Mouse (Mus musculus) G1E (cell line): ENCODE data around the gene Cdh1.

ENCODE experiments used
- CTCF ChIP-seq: IDR thresholded peaks from 2 replicates; pipeline ENCODE4 v1.5.1; 2012; ENCODE audit warnings: low read depth, low read length, inconsistent platforms, mixed read lengths
- GATA1 ChIP-seq: IDR thresholded peaks from 2 replicates; pipeline ENCODE4 v1.6.1; 2012; ENCODE audit warnings: borderline replicate concordance, low read length, inconsistent platforms, mixed read lengths
- POLR2AphosphoS5 ChIP-seq: IDR thresholded peaks from 2 replicates; pipeline ENCODE4 v1.6.1; 2012; ENCODE audit warnings: low read depth, low read length, inconsistent platforms; ENCODE audit not compliant: insufficient replicate concordance
- TAL1 ChIP-seq: conservative IDR thresholded peaks from 2 replicates; pipeline ENCODE4 v1.6.1; 2012; ENCODE audit warnings: low read depth, low read length, inconsistent platforms, mixed read lengths

DNA sequence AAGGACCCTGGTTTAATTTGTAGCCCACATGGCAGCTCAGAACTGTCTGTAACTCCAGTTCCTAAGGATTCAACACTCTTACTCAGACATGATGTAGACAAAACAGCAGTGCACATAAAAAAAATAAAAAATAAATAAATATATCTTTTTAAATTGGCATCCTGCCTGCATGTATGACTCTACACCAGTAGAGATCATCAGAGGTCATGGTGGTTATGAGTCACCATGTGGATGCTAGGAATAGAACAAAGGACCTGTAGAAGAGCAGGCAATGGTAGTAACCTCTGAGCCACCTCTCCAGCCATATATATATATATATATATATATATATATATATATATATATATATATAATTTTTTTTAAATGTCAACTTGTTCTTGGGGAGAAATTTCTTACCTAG lies 52.9 kb downstream of the Cdh1 start:
- TF ChIP-seq CTCF (no peak), POLR2AphosphoS5 (no peak), GATA1 (no peak), TAL1 (no peak)
